Mouse (Mus musculus) left cerebral cortex, postnatal 10 days (tissue): ENCODE measurements around the gene Dnaaf5. TPM values are rescaled to one million over a fixed set of nuclear protein-coding genes. Genes with fewer than 3 reads are reported as not detected.

Source experiments
- DNase-seq, 2 experiments: peaks; one replicate each; pipeline ENCODE4 v3.0.0; 2021 to 2022; ENCODE audit warnings: low spot score in 2 of 2, mixed read lengths in 1 of 2; ENCODE audit errors: extremely low spot score in 1 of 2
- intact Hi-C: fragments of 180-260 bp; cut with DNase I; formaldehyde crosslinking; loops from one replicate; pipeline ENCODE4 v1.15.1; 2025
- total RNA-seq, 2 experiments: library from RNA; stranded (reverse); gene quantifications; 2 replicates each; pipeline ENCODE4 v1.2.3; 2021

Dnaaf5 gene
- total RNA-seq, 2 experiments from 2014 or later, result 6.3 to 6.7 TPM

- intact Hi-C loops, result loop anchor here (2.0 to 10.0 kb wide), 2 partner anchors 184 to 330 kb away; partner anchors contain the start of gene Pdgfa
- DNase-seq, result peak; percentile 52 to 85
Observed at GRCm38 (mm10) chr5:139178895-139179631, 29.0 kb downstream of the Dnaaf5 start.

- DNase-seq, result no peak
Observed at GRCm38 (mm10) chr5:139183131-139183530, 33.1 kb downstream of the Dnaaf5 start.

GRCm38 (mm10) chr5:139183601-139184000 lies 33.6 kb downstream of the Dnaaf5 start:
- intact Hi-C loops, result no loop called here

More at GRCm38 (mm10) chr5:139183131-139183530, 33.1 kb downstream of the Dnaaf5 start:
- intact Hi-C loops, result no loop called here

GRCm38 (mm10) chr5:139184897-139185296 lies 34.9 kb downstream of the Dnaaf5 start:
- intact Hi-C loops, result no loop called here
- no peak for DNase-seq

More at GRCm38 (mm10) chr5:139183601-139184000, 33.6 kb downstream of the Dnaaf5 start:
- DNase-seq, result no peak

GRCm38 (mm10) chr5:139189726-139190125 lies 39.7 kb downstream of the Dnaaf5 start:
- intact Hi-C loops, result no loop called here
- DNase-seq, result no peak

GRCm38 (mm10) chr5:139190958-139191357 lies 40.9 kb downstream of the Dnaaf5 start:
- DNase-seq, result no peak
- intact Hi-C loops, result no loop called here

- no peak for DNase-seq
- intact Hi-C loops, result no loop called here
Observed at GRCm38 (mm10) chr5:139198779-139199178, 48.8 kb downstream of the Dnaaf5 start.

- no peak for DNase-seq
- intact Hi-C loops, result no loop called here
Observed at GRCm38 (mm10) chr5:139199636-139199994, 49.6 kb downstream of the Dnaaf5 start.

- intact Hi-C loops, result no loop called here
- peak; percentile 96 to 98 for DNase-seq
Observed at GRCm38 (mm10) chr5:139199995-139200769, 50.2 kb downstream of the Dnaaf5 start, which contains the start of gene Sun1. TSS of gene Sun1 (plus strand) at chr5:139200637.

- DNase-seq, result no peak
- intact Hi-C loops, result no loop called here
Observed at GRCm38 (mm10) chr5:139200770-139201569, 50.9 kb downstream of the Dnaaf5 start.

- intact Hi-C loops, result no loop called here
- DNase-seq, result no peak
Observed at GRCm38 (mm10) chr5:139202127-139202526, 52.1 kb downstream of the Dnaaf5 start.

GRCm38 (mm10) chr5:139203312-139203711 lies 53.3 kb downstream of the Dnaaf5 start:
- intact Hi-C loops, result no loop called here
- no peak for DNase-seq

GRCm38 (mm10) chr5:139206081-139206480 lies 56.1 kb downstream of the Dnaaf5 start:
- DNase-seq, result no peak
- intact Hi-C loops, result no loop called here

- intact Hi-C loops, result no loop called here
- DNase-seq, result no peak
Observed at GRCm38 (mm10) chr5:139206525-139206924, 56.5 kb downstream of the Dnaaf5 start.

GRCm38 (mm10) chr5:139208183-139208582 lies 58.2 kb downstream of the Dnaaf5 start:
- no peak for DNase-seq
- intact Hi-C loops, result no loop called here

GRCm38 (mm10) chr5:139208871-139209684 lies 59.1 kb downstream of the Dnaaf5 start:
- no peak for DNase-seq
- intact Hi-C loops, result no loop called here

GRCm38 (mm10) chr5:139209685-139210026 lies 59.6 kb downstream of the Dnaaf5 start:
- DNase-seq, result no peak
- intact Hi-C loops, result no loop called here

GRCm38 (mm10) chr5:139211737-139212385 lies 61.8 kb downstream of the Dnaaf5 start:
- no peak for DNase-seq
- intact Hi-C loops, result no loop called here
